Mouse (Mus musculus): ENCODE results near the gene Klc3.

GRCm38 (mm10) chr7:19350221-19350620 lies 53.7 kb downstream of the Klc3 start:
- TF ChIP-seq CTCF (IDR thresholded peaks at IDR 0.05; ENCODE audit: borderline replicate concordance, extremely low read depth, insufficient read depth, insufficient read length) (no peak), POLR2A (IDR thresholded peaks at IDR 0.05; ENCODE audit: borderline replicate concordance, extremely low read depth, insufficient read depth, insufficient read length, poor library complexity, severe bottlenecking) (no peak)
